Mouse (Mus musculus) midbrain, embryonic 14.5 days (tissue): ENCODE measurements at regions not wholly inside any gene's neighbourhood (a gene's known extent, or its start where the extent isn't known, plus 50 kb on each side); places are given as distances from the start of the nearest gene placed in this dataset.

Source experiments
- ATAC-seq: fragments of 200-750 bp; cut with Nextera tagmentation; 2 replicates; pipeline ENCODE4 v1.8.0; 2017; ENCODE audit warnings: moderate number of reproducible peaks, moderate library complexity; ENCODE audit not compliant: low FRiP score, low TSS enrichment
- DNase-seq: peaks from one replicate; pipeline ENCODE4 v3.0.0-alpha.2; 2015
- H3K27ac ChIP-seq: fragments of 300-500 bp; sonication (generic); replicated peaks from 2 replicates; pipeline ENCODE4 v1.5.1; 2014; ENCODE audit warnings: mild to moderate bottlenecking, low read depth, low read length, moderate library complexity
- H3K27me3 ChIP-seq: fragments of 300-500 bp; sonication (generic); 2 replicates; pipeline ENCODE4 v1.6.1; 2014; ENCODE audit warnings: low read length, control low read depth, mixed read lengths; ENCODE audit not compliant: control insufficient read depth, insufficient read depth
- H3K36me3 ChIP-seq: fragments of 300-500 bp; sonication (generic); 2 replicates; pipeline ENCODE4 v1.6.1; 2014; ENCODE audit warnings: low read length, control low read depth; ENCODE audit not compliant: control insufficient read depth, insufficient read depth
- H3K4me1 ChIP-seq: fragments of 300-500 bp; sonication (generic); 2 replicates; pipeline ENCODE4 v1.6.1; 2014; ENCODE audit warnings: mild to moderate bottlenecking, antibody characterized with exemption, low read length, control low read depth; ENCODE audit not compliant: control insufficient read depth, insufficient read depth
- H3K4me2 ChIP-seq: fragments of 300-500 bp; sonication (generic); 2 replicates; pipeline ENCODE4 v1.6.1; 2014; ENCODE audit warnings: mild to moderate bottlenecking, low read length, moderate library complexity
- H3K4me3 ChIP-seq: fragments of 300-500 bp; sonication (generic); replicated peaks from 2 replicates; pipeline ENCODE4 v1.5.1; 2014; ENCODE audit warnings: low read depth, low read length
- H3K9ac ChIP-seq: fragments of 300-500 bp; sonication (generic); replicated peaks from 2 replicates; pipeline ENCODE4 v1.6.1; 2014; ENCODE audit warnings: mild to moderate bottlenecking, low read length, moderate library complexity
- H3K9me3 ChIP-seq: fragments of 300-500 bp; sonication (generic); 2 replicates; pipeline ENCODE4 v1.6.1; 2016; ENCODE audit warnings: low read length, control low read depth, mixed read lengths; ENCODE audit not compliant: control insufficient read depth
- WGBS: fragments of 180-500 bp; shearing (Covaris S2); extraction: QIAGEN DNeasy Blood & Tissue Kit; methylation state at CpG from one replicate; pipeline ENCODE4 v1.1.7; 2014; 5-methylcytosine and 5-hydroxymethylcytosine counted together

DNA sequence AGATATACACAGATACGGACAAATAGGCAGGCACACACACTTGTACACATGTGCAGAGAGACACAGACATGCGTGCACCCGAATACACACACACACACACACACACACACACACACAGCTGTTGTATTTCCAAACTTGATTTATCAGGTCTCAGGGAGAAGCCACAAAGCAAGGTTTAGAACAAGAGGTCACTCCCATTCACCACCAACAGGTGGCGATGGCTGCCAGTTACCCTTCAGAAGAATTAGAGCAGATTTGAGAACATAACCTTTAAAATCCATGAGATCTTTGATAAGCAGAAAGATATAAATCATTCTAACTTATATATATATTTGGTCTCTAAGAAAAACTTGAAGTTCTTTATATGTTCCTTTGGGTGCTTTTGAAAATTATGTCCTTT is 169.9 kb upstream of the Cep162 start:
- H3K27me3 ChIP-seq = peaks cover 5% of the 10 kb centered on the region; the same call in 1 of the 2 replicates
- H3K4me2 ChIP-seq = no peak overlapping the region
- H3K9ac ChIP-seq = no peak overlapping the region
- no peak overlapping the region for H3K4me3 ChIP-seq
- H3K36me3 ChIP-seq = no peaks in the 10 kb centered on the region
- H3K9me3 ChIP-seq = no peaks in the 10 kb centered on the region
- DNase-seq (peak; percentile 61), ATAC-seq (no peak)
- no peaks in the 10 kb centered on the region for H3K4me1 ChIP-seq
- 67% methylated on average over 4 of the region's 4 CpGs for WGBS
- H3K27ac ChIP-seq = no peak overlapping the region

DNA sequence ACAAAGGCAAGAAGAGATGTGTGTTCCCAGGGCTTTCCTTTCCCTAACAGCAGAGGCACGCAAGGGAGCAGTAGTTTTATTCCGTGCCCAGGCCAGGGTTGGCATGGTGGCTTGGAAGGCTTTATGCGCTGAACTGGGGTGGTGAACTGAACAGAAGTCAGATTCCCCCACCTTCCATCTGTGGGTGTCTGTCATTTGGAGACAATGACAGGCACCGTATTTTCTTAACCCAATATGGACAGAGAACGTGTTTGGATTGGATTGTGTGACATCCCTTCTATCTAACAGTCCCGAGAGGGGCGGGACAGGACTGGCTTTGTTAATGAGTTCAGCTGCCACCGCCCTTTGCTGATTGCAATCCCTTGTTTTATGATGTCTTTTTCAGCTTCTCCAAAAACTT is 165.8 kb upstream of the Cep162 start:
- Histone ChIP-seq H3K27me3 (peaks cover 5% of the 10 kb centered on the region; the same call in 1 of the 2 replicates), H3K4me3 (no peak overlapping the region), H3K36me3 (no peaks in the 10 kb centered on the region), H3K27ac (no peak overlapping the region), H3K4me1 (no peaks in the 10 kb centered on the region), H3K9ac (no peak overlapping the region), H3K4me2 (no peak overlapping the region), H3K9me3 (no peaks in the 10 kb centered on the region)
- ATAC-seq (no peak), DNase-seq (no peak)
- WGBS = 52% methylated on average over 8 of the region's 8 CpGs

DNA sequence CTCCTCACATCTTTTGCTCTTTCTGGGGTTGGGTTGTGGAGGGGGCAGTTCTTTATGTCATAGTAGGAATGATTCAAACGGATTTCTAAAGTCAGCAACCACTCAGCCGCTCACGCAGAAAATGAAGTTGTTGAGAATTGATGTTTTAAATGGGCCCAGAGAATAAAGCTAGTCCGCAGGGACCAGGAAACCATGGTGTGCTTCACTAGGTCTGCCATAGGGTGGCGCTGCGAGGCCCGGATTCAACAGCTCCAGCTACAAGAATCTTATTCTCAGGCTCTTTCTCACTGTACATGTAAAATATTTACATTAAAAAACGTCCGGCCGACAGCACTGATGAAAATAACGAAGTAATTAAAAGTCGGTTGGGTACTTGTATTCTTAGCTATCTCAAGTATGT is 164.0 kb upstream of the Cep162 start:
- no peak overlapping the region for H3K4me2 ChIP-seq
- no peaks in the 10 kb centered on the region for H3K4me1 ChIP-seq
- H3K9me3 ChIP-seq = no peaks in the 10 kb centered on the region
- ATAC-seq (peak; percentile 67; the same call in 1 of the 2 replicates), DNase-seq (peak; percentile 84)
- peaks cover 5% of the 10 kb centered on the region; the same call in 1 of the 2 replicates for H3K27me3 ChIP-seq
- H3K9ac ChIP-seq = no peak overlapping the region
- no peaks in the 10 kb centered on the region for H3K36me3 ChIP-seq
- H3K27ac ChIP-seq = no peak overlapping the region
- H3K4me3 ChIP-seq = no peak overlapping the region
- 15% methylated on average over 12 of the region's 12 CpGs for WGBS

DNA sequence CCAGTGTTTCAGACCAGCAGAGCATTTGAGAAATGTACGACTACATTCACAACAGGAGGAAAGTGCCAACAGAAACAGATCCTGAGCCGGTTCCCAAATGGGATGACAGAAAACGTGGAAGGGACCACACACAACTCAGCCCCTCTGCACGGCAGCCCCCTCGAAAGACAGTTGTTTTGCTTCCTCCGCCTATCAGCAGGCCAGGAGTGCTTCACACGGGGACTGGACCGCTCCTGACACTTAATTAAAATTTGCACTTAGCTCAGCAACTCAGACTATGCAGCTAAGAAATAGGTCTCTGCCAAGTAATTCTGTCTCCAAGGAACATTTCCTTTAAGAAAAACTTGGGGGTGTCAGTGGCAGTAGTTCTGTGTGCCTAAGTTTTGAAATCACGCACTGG is 157.6 kb upstream of the Cep162 start:
- no peaks in the 10 kb centered on the region for H3K9me3 ChIP-seq
- H3K36me3 ChIP-seq = no peaks in the 10 kb centered on the region
- no peak overlapping the region for H3K4me3 ChIP-seq
- H3K27me3 ChIP-seq = no peaks in the 10 kb centered on the region
- ATAC-seq = no peak
- no peak overlapping the region for H3K9ac ChIP-seq
- WGBS = 63% methylated on average over 9 of the region's 9 CpGs
- H3K4me2 ChIP-seq = no peak overlapping the region
- DNase-seq = no peak
- no peaks in the 10 kb centered on the region for H3K4me1 ChIP-seq
- no peak overlapping the region for H3K27ac ChIP-seq

DNA sequence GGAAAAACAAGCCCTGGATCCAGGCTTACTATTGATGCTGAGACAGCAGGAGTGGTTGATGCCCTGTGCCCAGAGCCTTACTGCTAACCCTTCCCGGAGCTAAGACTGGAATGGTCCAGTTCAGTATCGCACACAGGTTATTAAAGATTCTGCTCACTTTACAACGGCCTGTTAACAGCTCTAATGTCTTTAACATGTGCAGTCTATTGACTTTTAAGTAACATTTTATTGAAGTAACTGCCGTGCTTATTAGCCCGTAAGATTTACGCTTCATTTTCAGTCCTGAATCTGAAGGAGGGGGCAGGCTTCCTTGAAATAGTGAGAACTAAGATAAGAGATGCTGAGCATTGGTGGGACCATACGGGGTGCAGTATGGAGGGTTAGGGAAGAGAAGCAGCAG is 155.7 kb upstream of the Cep162 start:
- no peak for DNase-seq

DNA sequence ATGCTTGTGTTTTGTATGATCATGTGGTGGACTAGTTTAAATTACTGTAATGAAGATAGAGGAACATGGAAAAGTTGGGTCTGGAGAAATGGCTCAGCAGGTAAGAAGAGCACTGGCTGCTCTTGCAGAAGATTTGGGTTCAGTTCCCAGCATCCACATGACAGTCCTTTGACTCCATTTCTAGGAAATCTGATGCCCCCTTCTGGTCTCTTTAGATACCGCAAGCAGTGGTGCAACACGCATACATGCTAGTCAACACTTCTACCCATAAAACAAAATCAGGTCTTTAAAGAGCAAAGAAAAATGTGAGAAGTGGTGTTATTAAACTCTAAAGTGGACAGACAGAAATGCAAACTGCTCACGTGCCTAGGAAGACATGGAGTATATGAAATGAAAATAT is 154.4 kb upstream of the Cep162 start:
- H3K4me3 ChIP-seq = no peak overlapping the region
- H3K36me3 ChIP-seq = no peaks in the 10 kb centered on the region
- DNase-seq (no peak), ATAC-seq (no peak)
- H3K4me2 ChIP-seq = no peak overlapping the region
- no peak overlapping the region for H3K9ac ChIP-seq
- no peaks in the 10 kb centered on the region for H3K27me3 ChIP-seq
- no peak overlapping the region for H3K27ac ChIP-seq
- 92% methylated on average over 3 of the region's 3 CpGs for WGBS
- H3K9me3 ChIP-seq = no peaks in the 10 kb centered on the region
- H3K4me1 ChIP-seq = no peaks in the 10 kb centered on the region

More for the DNA sequence above, 155.7 kb upstream of the Cep162 start:
- 89% methylated on average over 7 of the region's 7 CpGs for WGBS
- H3K4me3 ChIP-seq = no peak overlapping the region
- H3K9me3 ChIP-seq = no peaks in the 10 kb centered on the region
- ATAC-seq = no peak
- H3K9ac ChIP-seq = no peak overlapping the region
- no peaks in the 10 kb centered on the region for H3K4me1 ChIP-seq
- H3K27ac ChIP-seq = no peak overlapping the region
- no peak overlapping the region for H3K4me2 ChIP-seq
- no peaks in the 10 kb centered on the region for H3K27me3 ChIP-seq
- H3K36me3 ChIP-seq = no peaks in the 10 kb centered on the region

DNA sequence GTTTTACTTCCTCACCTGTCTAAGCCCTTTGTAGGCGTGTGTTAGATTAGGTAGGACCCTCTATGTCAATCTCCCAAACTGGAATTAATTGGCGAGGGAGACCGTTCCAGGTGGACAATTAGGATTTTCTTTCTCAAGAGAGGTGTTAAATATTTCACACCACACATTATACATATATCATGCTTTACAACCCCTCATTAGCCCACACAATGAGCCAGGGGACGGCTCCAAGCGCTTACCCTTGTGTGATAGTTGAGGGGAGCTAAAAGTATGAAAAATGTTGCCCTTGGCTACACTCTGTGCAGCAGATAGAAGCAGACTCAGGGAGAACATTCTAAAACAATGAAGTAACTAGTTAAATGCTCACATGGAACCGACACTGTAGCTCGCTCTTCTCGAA is 153.5 kb upstream of the Cep162 start:
- Histone ChIP-seq H3K4me1 (no peaks in the 10 kb centered on the region), H3K4me2 (no peak overlapping the region), H3K36me3 (no peaks in the 10 kb centered on the region), H3K4me3 (no peak overlapping the region), H3K9ac (no peak overlapping the region), H3K9me3 (no peaks in the 10 kb centered on the region), H3K27me3 (no peaks in the 10 kb centered on the region), H3K27ac (no peak overlapping the region)
- 90% methylated on average over 8 of the region's 8 CpGs for WGBS
- DNase-seq = no peak
- ATAC-seq = no peak

DNA sequence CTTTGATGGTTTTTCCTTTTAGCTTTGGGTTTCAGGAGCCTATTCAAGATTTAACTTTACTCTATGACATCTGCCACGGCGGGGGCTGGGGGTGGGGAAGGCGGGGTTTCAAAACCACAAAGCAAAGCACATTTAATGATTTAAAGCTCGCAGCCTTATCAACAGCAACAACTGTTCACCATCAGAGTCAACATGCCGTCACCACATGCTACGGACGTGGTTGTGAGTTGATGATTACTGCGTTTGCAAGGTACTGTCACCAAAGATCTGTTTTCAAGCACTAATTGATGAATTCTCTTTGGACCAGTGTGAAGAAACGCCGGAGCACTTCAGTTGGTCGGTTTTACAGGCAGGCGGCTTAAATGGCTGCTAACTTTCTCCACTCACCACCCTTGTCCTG is 151.1 kb upstream of the Cep162 start:
- Histone ChIP-seq H3K4me1 (no peaks in the 10 kb centered on the region), H3K36me3 (no peaks in the 10 kb centered on the region), H3K4me3 (no peak overlapping the region), H3K27me3 (no peaks in the 10 kb centered on the region), H3K9ac (no peak overlapping the region), H3K9me3 (no peaks in the 10 kb centered on the region), H3K27ac (no peak overlapping the region), H3K4me2 (no peak overlapping the region)
- ATAC-seq (no peak), DNase-seq (no peak)
- 88% methylated on average over 12 of the region's 12 CpGs for WGBS

DNA sequence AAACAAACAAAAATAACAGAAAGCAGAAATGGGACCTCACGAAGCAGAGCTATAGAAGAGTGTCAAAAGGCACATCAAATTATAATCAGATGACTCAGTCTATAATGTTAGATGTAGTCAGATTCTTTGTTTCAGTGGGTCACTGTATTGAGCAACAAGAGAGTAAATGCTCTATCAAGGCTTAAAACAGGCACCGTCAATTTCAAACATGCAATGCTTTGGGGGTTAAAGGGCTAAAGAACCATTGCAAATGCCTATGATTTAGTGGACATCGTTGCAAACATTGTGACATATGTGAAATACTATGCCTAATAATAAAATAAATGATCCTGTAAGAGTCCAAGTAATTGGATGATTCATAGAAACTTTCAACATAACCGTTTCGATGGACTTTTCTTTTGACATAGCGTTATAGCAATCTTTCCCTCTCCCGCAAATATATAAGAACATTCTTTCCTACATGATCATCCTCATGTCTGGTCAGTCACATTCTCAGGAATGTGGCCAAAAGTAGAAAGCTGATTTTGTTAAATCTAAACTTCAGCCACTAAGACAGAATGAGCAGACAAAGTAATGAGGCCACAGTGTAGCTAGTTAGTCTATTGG is 149.9 kb upstream of the Cep162 start:
- 94% methylated on average over 7 of the region's 7 CpGs for WGBS
- H3K9ac ChIP-seq = no peak overlapping the region

More for the DNA sequence above, 149.9 kb upstream of the Cep162 start:
- no peaks in the 10 kb centered on the region for H3K27me3 ChIP-seq
- no peak overlapping the region for H3K4me3 ChIP-seq
- DNase-seq (no peak), ATAC-seq (no peak)
- H3K36me3 ChIP-seq = no peaks in the 10 kb centered on the region
- H3K4me1 ChIP-seq = no peaks in the 10 kb centered on the region
- H3K27ac ChIP-seq = no peak overlapping the region
- H3K4me2 ChIP-seq = no peak overlapping the region
- no peaks in the 10 kb centered on the region for H3K9me3 ChIP-seq
